Comparison of ENCODE assay signal across 8 mouse cellular contexts in the genomic region with DNA sequence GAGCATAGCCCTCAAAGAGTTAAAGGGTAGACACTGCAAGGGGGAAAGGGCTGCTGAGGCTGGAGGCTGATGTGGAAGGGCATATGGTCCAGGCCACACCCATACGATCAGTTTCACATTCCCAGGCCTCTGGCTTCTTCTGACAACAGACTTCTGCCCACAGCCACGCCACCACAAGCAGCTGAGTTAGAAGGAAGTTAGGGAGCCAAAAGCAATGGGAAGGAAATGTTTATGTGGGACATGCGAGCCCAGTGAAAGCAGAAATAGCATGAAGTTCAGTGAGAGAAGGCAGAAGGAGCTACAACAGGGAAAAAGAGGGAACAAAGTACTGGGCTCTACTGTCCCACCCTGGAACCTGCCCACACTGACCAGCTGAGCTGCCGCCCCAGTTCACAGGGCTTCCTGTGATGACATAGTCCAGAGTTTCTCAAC.
DNase-seq lines count a peak whose midpoint lies in the region; ATAC-seq lines count a peak whose summit lies in the region.

No protein-coding gene starts in this region.

- DNase-seq in left cerebral cortex, adult 9 months (ENCODE audit: low spot score in 2 of 2), result peak; percentile 8 to 11
- DNase-seq in left cerebral cortex, adult 8-10 months (ENCODE audit: low spot score in 2 of 2), result no peak
- DNase-seq in liver, result peak; percentile 11
- peak; percentile 54 for DNase-seq in skeletal muscle tissue, adult 2 months (ENCODE audit: low read depth, low spot score)
- DNase-seq in layer of hippocampus, adult 18-20 months (ENCODE audit: low spot score in 2 of 2), result no peak
- DNase-seq in adrenal gland, postnatal 36 days, result no peak

- peak; percentile 78 for ATAC-seq in granulocyte monocyte progenitor cell, adult 5-6 weeks (replicated peaks; ENCODE audit: poor library complexity, severe bottlenecking)
- ATAC-seq in activated CD4-positive, CD25-positive, alpha-beta regulatory T cell, adult 4 months, result no peak

Comparison
In these comparisons a context has a peak if more than half of its experiments do, and no peak if none do; other contexts are left out.
1. DNase-seq: peak in left cerebral cortex, adult 9 months (2 of 2), liver (single experiment) and skeletal muscle tissue, adult 2 months (single experiment); none in left cerebral cortex, adult 8-10 months (0 of 2), layer of hippocampus, adult 18-20 months (0 of 2) and adrenal gland, postnatal 36 days (0 of 2).